Mouse (Mus musculus): ENCODE data around the gene Pcsk4. TPM values are rescaled to one million over a fixed set of nuclear protein-coding genes. Genes with fewer than 3 reads are reported as not detected.

The Pcsk4 gene
- polyA plus RNA-seq, 1 experiment from 2014 or later = 1.9 TPM

- Histone ChIP-seq H3K9ac (ENCODE audit: low read length) (no peak overlapping the region), H3K4me2 (ENCODE audit: low read depth, low read length) (no peak overlapping the region), H3K36me3 (ENCODE audit: control insufficient read depth, insufficient read depth) (no peaks in the 10 kb centered on the region)
Observed at GRCm38 (mm10) chr10:80312586-80313504, 16.5 kb downstream of the Pcsk4 start.

GRCm38 (mm10) chr10:80311560-80311959 is 17.7 kb downstream of the Pcsk4 start:
- Histone ChIP-seq H3K27ac (ENCODE audit: low read length) (no peak overlapping the region), H3K9ac (ENCODE audit: low read length) (no peak overlapping the region), H3K4me3 (ENCODE audit: low read length) (no peak overlapping the region), H3K36me3 (ENCODE audit: control insufficient read depth, insufficient read depth) (no peaks in the 10 kb centered on the region), H3K4me2 (ENCODE audit: low read depth, low read length) (no peak overlapping the region), H3K9me3 (replicated peaks; ENCODE audit: control insufficient read depth, low read length) (no peaks in the 10 kb centered on the region), H3K4me1 (ENCODE audit: control insufficient read depth, insufficient read depth, low read length) (peaks cover 25% of the 10 kb centered on the region), H3K27me3 (ENCODE audit: control insufficient read depth, insufficient read depth, low read length) (peaks cover 84% of the 10 kb centered on the region)
- 72% methylated on average over 16 of the region's 16 CpGs for WGBS
- ATAC-seq (replicated peaks; ENCODE audit: extremely low read depth, insufficient read depth, low FRiP score) = no peak

More at GRCm38 (mm10) chr10:80312586-80313504, 16.5 kb downstream of the Pcsk4 start:
- WGBS = 56% methylated on average over 54 of the region's 54 CpGs
- no peak for ATAC-seq (replicated peaks; ENCODE audit: extremely low read depth, insufficient read depth, low FRiP score)
- no peak overlapping the region for H3K27ac ChIP-seq (ENCODE audit: low read length)
- peaks cover 33% of the 10 kb centered on the region for H3K4me1 ChIP-seq (ENCODE audit: control insufficient read depth, insufficient read depth, low read length)
- H3K27me3 ChIP-seq (ENCODE audit: control insufficient read depth, insufficient read depth, low read length) = peaks cover 79% of the 10 kb centered on the region
- no peak overlapping the region for H3K4me3 ChIP-seq (ENCODE audit: low read length)
- no peaks in the 10 kb centered on the region for H3K9me3 ChIP-seq (replicated peaks; ENCODE audit: control insufficient read depth, low read length)

GRCm38 (mm10) chr10:80304862-80305261 is 24.4 kb downstream of the Pcsk4 start:
- Histone ChIP-seq H3K4me2 (ENCODE audit: low read depth, low read length) (peak overlapping the region; percentile 15; the same call in 1 of the 2 replicates), H3K4me1 (ENCODE audit: control insufficient read depth, insufficient read depth, low read length) (peaks cover 3% of the 10 kb centered on the region; the same call in 1 of the 2 replicates), H3K36me3 (ENCODE audit: control insufficient read depth, insufficient read depth) (no peaks in the 10 kb centered on the region), H3K4me3 (ENCODE audit: low read length) (no peak overlapping the region), H3K9ac (ENCODE audit: low read length) (no peak overlapping the region), H3K27me3 (ENCODE audit: control insufficient read depth, insufficient read depth, low read length) (peaks cover 74% of the 10 kb centered on the region), H3K27ac (ENCODE audit: low read length) (no peak overlapping the region), H3K9me3 (replicated peaks; ENCODE audit: control insufficient read depth, low read length) (no peaks in the 10 kb centered on the region)
- WGBS = 10% methylated on average over 25 of the region's 25 CpGs
- ATAC-seq (replicated peaks; ENCODE audit: extremely low read depth, insufficient read depth, low FRiP score) = no peak

- Histone ChIP-seq H3K4me1 (ENCODE audit: control insufficient read depth, insufficient read depth, low read length) (peaks cover 3% of the 10 kb centered on the region; the same call in 1 of the 2 replicates), H3K9ac (ENCODE audit: low read length) (no peak overlapping the region), H3K4me3 (ENCODE audit: low read length) (no peak overlapping the region), H3K9me3 (replicated peaks; ENCODE audit: control insufficient read depth, low read length) (no peaks in the 10 kb centered on the region), H3K27me3 (ENCODE audit: control insufficient read depth, insufficient read depth, low read length) (peaks cover 77% of the 10 kb centered on the region), H3K36me3 (ENCODE audit: control insufficient read depth, insufficient read depth) (no peaks in the 10 kb centered on the region), H3K27ac (ENCODE audit: low read length) (no peak overlapping the region), H3K4me2 (ENCODE audit: low read depth, low read length) (no peak overlapping the region; the same call in 1 of the 2 replicates)
- 21% methylated on average over 12 of the region's 12 CpGs for WGBS
- ATAC-seq (replicated peaks; ENCODE audit: extremely low read depth, insufficient read depth, low FRiP score) = no peak
Observed at GRCm38 (mm10) chr10:80304458-80304857, 24.8 kb downstream of the Pcsk4 start.

- Histone ChIP-seq H3K4me3 (ENCODE audit: low read length) (no peak overlapping the region), H3K4me2 (ENCODE audit: low read depth, low read length) (peak overlapping the region; percentile 4; the same call in 1 of the 2 replicates), H3K36me3 (ENCODE audit: control insufficient read depth, insufficient read depth) (no peaks in the 10 kb centered on the region), H3K27me3 (ENCODE audit: control insufficient read depth, insufficient read depth, low read length) (peaks cover 86% of the 10 kb centered on the region), H3K9ac (ENCODE audit: low read length) (no peak overlapping the region), H3K27ac (ENCODE audit: low read length) (no peak overlapping the region; the same call in 1 of the 2 replicates), H3K4me1 (ENCODE audit: control insufficient read depth, insufficient read depth, low read length) (peaks cover 3% of the 10 kb centered on the region; the same call in 1 of the 2 replicates), H3K9me3 (replicated peaks; ENCODE audit: control insufficient read depth, low read length) (no peaks in the 10 kb centered on the region)
- peak; percentile 57 for ATAC-seq (replicated peaks; ENCODE audit: extremely low read depth, insufficient read depth, low FRiP score)
- 9% methylated on average over 9 of the region's 9 CpGs for WGBS
Observed at GRCm38 (mm10) chr10:80302471-80302881, 26.8 kb downstream of the Pcsk4 start.

GRCm38 (mm10) chr10:80302082-80302355 is 27.3 kb downstream of the Pcsk4 start:
- Histone ChIP-seq H3K9ac (ENCODE audit: low read length) (no peak overlapping the region), H3K27ac (ENCODE audit: low read length) (no peak overlapping the region; the same call in 1 of the 2 replicates), H3K27me3 (ENCODE audit: control insufficient read depth, insufficient read depth, low read length) (peaks cover 86% of the 10 kb centered on the region), H3K4me3 (ENCODE audit: low read length) (no peak overlapping the region), H3K4me1 (ENCODE audit: control insufficient read depth, insufficient read depth, low read length) (peaks cover 3% of the 10 kb centered on the region; the same call in 1 of the 2 replicates), H3K36me3 (ENCODE audit: control insufficient read depth, insufficient read depth) (no peaks in the 10 kb centered on the region), H3K9me3 (replicated peaks; ENCODE audit: control insufficient read depth, low read length) (no peaks in the 10 kb centered on the region), H3K4me2 (ENCODE audit: low read depth, low read length) (no peak overlapping the region; the same call in 1 of the 2 replicates)
- ATAC-seq (replicated peaks; ENCODE audit: extremely low read depth, insufficient read depth, low FRiP score) = no peak
- WGBS = 51% methylated on average over 5 of the region's 5 CpGs

- H3K4me3 ChIP-seq (ENCODE audit: low read length) = no peak overlapping the region
- H3K4me1 ChIP-seq (ENCODE audit: control insufficient read depth, insufficient read depth, low read length) = peaks cover 3% of the 10 kb centered on the region; the same call in 1 of the 2 replicates
- 71% methylated on average over 10 of the region's 10 CpGs for WGBS
- no peak overlapping the region for H3K27ac ChIP-seq (ENCODE audit: low read length)
- no peak overlapping the region for H3K4me2 ChIP-seq (ENCODE audit: low read depth, low read length)
- H3K9me3 ChIP-seq (replicated peaks; ENCODE audit: control insufficient read depth, low read length) = no peaks in the 10 kb centered on the region
- H3K9ac ChIP-seq (ENCODE audit: low read length) = no peak overlapping the region
- H3K36me3 ChIP-seq (ENCODE audit: control insufficient read depth, insufficient read depth) = no peaks in the 10 kb centered on the region
- ATAC-seq (replicated peaks; ENCODE audit: extremely low read depth, insufficient read depth, low FRiP score) = no peak
- H3K27me3 ChIP-seq (ENCODE audit: control insufficient read depth, insufficient read depth, low read length) = peaks cover 80% of the 10 kb centered on the region
Observed at GRCm38 (mm10) chr10:80301256-80302081, 27.8 kb downstream of the Pcsk4 start.

- H3K4me2 ChIP-seq (ENCODE audit: low read depth, low read length) = no peak overlapping the region
- H3K27ac ChIP-seq (ENCODE audit: low read length) = no peak overlapping the region
- no peak overlapping the region for H3K4me3 ChIP-seq (ENCODE audit: low read length)
- no peaks in the 10 kb centered on the region for H3K36me3 ChIP-seq (ENCODE audit: control insufficient read depth, insufficient read depth)
- 37% methylated on average over 11 of the region's 11 CpGs for WGBS
- peaks cover 74% of the 10 kb centered on the region for H3K27me3 ChIP-seq (ENCODE audit: control insufficient read depth, insufficient read depth, low read length)
- no peak overlapping the region for H3K9ac ChIP-seq (ENCODE audit: low read length)
- H3K9me3 ChIP-seq (replicated peaks; ENCODE audit: control insufficient read depth, low read length) = no peaks in the 10 kb centered on the region
- ATAC-seq (replicated peaks; ENCODE audit: extremely low read depth, insufficient read depth, low FRiP score) = no peak
- H3K4me1 ChIP-seq (ENCODE audit: control insufficient read depth, insufficient read depth, low read length) = peaks cover 6% of the 10 kb centered on the region; the same call in 1 of the 2 replicates
Observed at GRCm38 (mm10) chr10:80300672-80301181, 28.6 kb downstream of the Pcsk4 start.
